Mouse (Mus musculus): Measurements from ENCODE around the gene Zkscan2. TPM values are rescaled to one million over a fixed set of nuclear protein-coding genes. Genes with fewer than 3 reads are reported as not detected.

The Zkscan2 gene
- 2.3 TPM for polyA plus RNA-seq (2014; fragmentation: Illumina TruSeq; extraction: RNeasy Lipid Tissue Mini Kit (QIAGEN cat#74804); ENCODE audit: low read depth, low replicate concordance)

DNA sequence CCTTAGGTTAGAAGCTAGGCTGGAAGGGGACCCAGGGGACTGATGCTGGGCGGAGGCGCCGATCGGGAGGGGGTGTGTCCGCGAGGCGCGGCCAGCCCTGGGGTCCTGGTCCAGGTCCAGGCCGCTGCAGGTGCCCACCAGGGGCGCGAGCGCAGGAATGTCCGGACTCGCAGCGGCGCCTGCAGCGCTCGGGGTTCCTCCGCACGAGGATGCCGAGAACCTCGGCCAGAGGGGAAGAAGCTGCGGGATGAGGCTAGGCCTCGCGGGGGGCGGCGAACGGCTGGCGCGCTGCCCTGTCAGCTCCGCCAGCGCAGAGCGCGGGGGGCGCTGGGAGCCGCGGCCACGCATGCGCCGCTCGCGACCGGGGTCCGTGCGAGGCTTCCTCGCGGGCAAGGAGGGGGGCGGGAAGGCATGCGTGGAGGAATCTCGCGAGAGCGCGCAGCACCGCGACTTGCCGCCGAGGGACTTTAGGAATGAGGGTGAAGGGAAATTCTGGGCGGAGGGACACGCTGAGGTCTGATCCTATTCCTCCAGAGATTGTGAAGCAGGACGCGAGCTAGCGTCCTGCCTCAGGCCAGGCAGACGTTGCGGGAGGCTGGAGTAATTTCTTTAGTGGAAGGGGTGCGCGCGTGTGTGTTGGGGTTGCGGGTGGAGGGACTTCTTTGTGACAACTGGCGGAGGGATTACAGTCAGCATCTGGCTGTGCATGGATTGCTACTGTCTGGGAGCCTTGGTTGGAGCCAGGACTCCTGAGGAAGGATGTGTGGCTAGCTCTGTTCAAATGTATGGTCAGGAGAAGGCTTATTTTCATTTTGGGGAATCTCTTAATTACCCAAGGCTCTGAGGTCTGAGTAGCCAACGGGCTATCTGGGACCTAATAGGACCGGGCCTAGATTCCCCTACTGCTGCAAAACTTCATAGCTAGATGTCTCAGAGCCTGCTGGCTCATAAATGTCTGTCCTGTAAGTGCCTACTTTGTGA, at the start of gene Zkscan2:
Gene Zkscan2, minus strand, starts transcription at position 211 of the 981 bp plus-strand sequence.

DNA sequence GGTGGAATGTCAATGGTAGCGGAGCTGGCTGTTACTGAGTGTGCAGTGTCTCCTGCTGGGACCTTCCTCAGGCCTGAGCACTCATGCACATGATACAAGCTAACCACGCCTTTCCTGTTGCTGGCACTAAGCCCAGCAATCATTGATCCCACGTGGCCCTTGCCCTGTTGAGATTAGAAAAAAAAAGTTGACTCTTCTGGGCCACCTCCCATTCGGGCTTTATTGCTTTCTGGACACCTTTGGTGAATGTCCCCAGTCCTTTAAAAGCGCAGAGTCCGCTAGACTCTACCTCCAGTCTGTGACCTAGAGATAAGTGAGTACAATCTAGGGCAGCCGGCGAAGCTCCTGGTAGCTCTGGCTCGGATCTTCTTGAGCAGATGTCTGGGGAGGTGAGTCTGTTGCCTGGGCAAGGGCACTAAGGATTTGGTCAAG, 38.2 kb downstream of the Zkscan2 start, which contains the start of gene Aqp8:
Gene Aqp8, plus strand, starts transcription at position 222 of the 432 bp plus-strand sequence.

Other genes with a start within 250 kb of the Zkscan2 start
- 55.3 TPM for gene Lcmt1, start 130.7 kb downstream of the Zkscan2 start, polyA plus RNA-seq (2014; fragmentation: Illumina TruSeq; extraction: RNeasy Lipid Tissue Mini Kit (QIAGEN cat#74804); ENCODE audit: low read depth, low replicate concordance)
- gene Arhgap17, start 130.5 kb downstream of the Zkscan2 start, polyA plus RNA-seq (2014; fragmentation: Illumina TruSeq; extraction: RNeasy Lipid Tissue Mini Kit (QIAGEN cat#74804); ENCODE audit: low read depth, low replicate concordance), result 36.5 TPM
- not detected for gene Aqp8, start 38.2 kb downstream of the Zkscan2 start, polyA plus RNA-seq (2014; fragmentation: Illumina TruSeq; extraction: RNeasy Lipid Tissue Mini Kit (QIAGEN cat#74804); ENCODE audit: low read depth, low replicate concordance)

Data from adrenal gland, adult 10 weeks (tissue).